Mouse (Mus musculus) effector memory CD4-positive, alpha-beta T cell, adult 5 months (primary cell): Measurements from ENCODE around the gene Slc23a2. TPM values are rescaled to one million over a fixed set of nuclear protein-coding genes. Genes with fewer than 3 reads are reported as not detected.

Experiments
- polyA plus RNA-seq: library from polyadenylated mRNA; unstranded; fragments of 100-300 nt; shearing (Covaris generic); gene quantifications from one replicate; pipeline ENCODE4 v1.2.1, GENCODE M21; 2017

Gene Slc23a2
- 34.2 TPM for polyA plus RNA-seq

DNA sequence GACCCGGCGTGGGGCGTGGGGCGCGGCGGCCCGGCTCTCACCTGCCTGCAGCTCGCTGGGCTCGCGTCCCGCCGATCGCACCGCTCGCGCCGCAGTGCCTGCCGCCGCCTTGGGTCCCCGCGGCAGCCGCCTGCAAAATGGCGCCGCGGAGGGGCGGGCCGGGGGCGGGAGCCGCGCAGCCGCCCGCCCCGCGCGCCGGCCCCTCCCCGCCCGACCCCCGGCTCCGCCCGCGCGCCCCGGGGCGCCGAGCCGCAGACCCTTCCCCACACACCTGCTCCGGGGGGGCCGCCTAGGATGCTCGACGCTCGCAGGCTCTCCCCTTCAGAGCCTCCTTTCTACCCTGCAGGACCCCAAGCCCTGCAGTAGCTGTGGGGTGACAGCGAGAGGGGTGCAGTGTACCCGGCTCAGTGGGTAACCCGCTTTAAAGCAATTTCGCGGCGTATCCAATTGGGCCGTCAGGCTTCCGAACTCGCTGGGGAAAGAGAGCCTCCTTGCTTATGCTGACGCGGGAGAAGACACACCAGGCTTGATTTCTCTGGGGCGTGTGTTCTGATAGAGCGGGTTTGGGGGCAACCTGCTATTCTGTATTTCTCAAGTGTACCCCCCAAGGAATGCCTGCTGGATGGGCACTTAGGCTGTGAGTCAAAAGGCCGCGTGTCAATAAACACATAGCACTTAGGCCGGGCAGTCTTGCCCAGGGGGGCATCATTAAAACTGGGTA lies at the start of gene Slc23a2:
Slc23a2 (minus strand) TSS at position 138 of the 721 bp plus-strand sequence.

GRCm38 (mm10) chr2:132029646-132030417 lies 115.1 kb downstream of the Slc23a2 start, which contains the start of gene Rassf2:
Gene Rassf2 (minus strand): TSS chr2:132030258.

Other genes with a start within 250 kb of the Slc23a2 start
- 10.3 TPM for gene Prnp, start 235.2 kb downstream of the Slc23a2 start, polyA plus RNA-seq
- not detected for gene Prn, start 235.2 kb downstream of the Slc23a2 start, polyA plus RNA-seq
- gene Prnd, start 194.2 kb downstream of the Slc23a2 start, polyA plus RNA-seq = not detected
- 70.5 TPM for gene Rassf2, start 114.8 kb downstream of the Slc23a2 start, polyA plus RNA-seq
- 41.0 TPM for gene Tmem230, start 102.7 kb upstream of the Slc23a2 start, polyA plus RNA-seq
- 200 TPM for gene Pcna, start 108.2 kb upstream of the Slc23a2 start, polyA plus RNA-seq
- 86.5 TPM for gene Cds2, start 118.0 kb upstream of the Slc23a2 start, polyA plus RNA-seq
- gene Prokr2, start 240.3 kb upstream of the Slc23a2 start, polyA plus RNA-seq = 0.09 TPM